Mouse (Mus musculus): ENCODE data around the gene Sox11. TPM values are rescaled to one million over a fixed set of nuclear protein-coding genes. Genes with fewer than 3 reads are reported as not detected.
A peak's percentile ranks its signal among the peaks of the same experiment; 100 is the strongest.

Sox11 gene
- 10 to 100 TPM; 14.4 to 19.6 TPM for total RNA-seq (2021)
- long read RNA-seq, experiment 1, full-length matches to known transcripts = 6 of 6 reads
- long read RNA-seq, experiment 1, partial matches to known transcripts = 0 of 6 reads
- long read RNA-seq, experiment 1, other reads (novel, unspliced or antisense) = 0 of 6 reads
- long read RNA-seq, experiment 2, full-length matches to known transcripts = 6 of 6 reads
- long read RNA-seq, experiment 2, partial matches to known transcripts = 0 of 6 reads
- long read RNA-seq, experiment 2, other reads (novel, unspliced or antisense) = 0 of 6 reads

GRCm38 (mm10) chr12:27341871-27342690 is at the start of gene Sox11:
Sox11 (minus strand) TSS chr12:27342574.
- no peak for TF ChIP-seq CTCF (IDR thresholded peaks at IDR 0.05)
- DNase-seq (ENCODE audit: extremely low spot score in 1 of 2, low spot score in 2 of 2) = peak; percentile 59 to 63
- intact Hi-C loops (cut with DNase I) = loop anchor here (2.0 to 5.0 kb wide), 10 partner anchors 183 to 1075 kb away; no protein-coding TSS in a partner anchor
- Histone ChIP-seq H3K4me3 (peak within 1 kb of the TSS; percentile 51), H3K27ac (peak within 1 kb of the TSS; percentile 90)

- Histone ChIP-seq H3K27ac (no peak overlapping the region), H3K4me3 (no peak overlapping the region)
- TF ChIP-seq CTCF (IDR thresholded peaks at IDR 0.05) = no peak
- DNase-seq (ENCODE audit: extremely low spot score in 1 of 2, low spot score in 2 of 2) = no peak
- intact Hi-C loops (cut with DNase I) = no loop called here
These were observed 49.4 kb upstream of the Sox11 start for GRCm38 (mm10) chr12:27391652-27392305.

- intact Hi-C loops (cut with DNase I) = no loop called here
- DNase-seq (ENCODE audit: extremely low spot score in 1 of 2, low spot score in 2 of 2) = no peak
- H3K27ac ChIP-seq = no peak overlapping the region
- no peak for TF ChIP-seq CTCF (IDR thresholded peaks at IDR 0.05)
- H3K4me3 ChIP-seq = no peak overlapping the region
These were observed 48.1 kb upstream of the Sox11 start for GRCm38 (mm10) chr12:27390439-27390838.

GRCm38 (mm10) chr12:27389429-27389828 is 47.1 kb upstream of the Sox11 start:
- H3K4me3 ChIP-seq = no peak overlapping the region
- no peak overlapping the region for H3K27ac ChIP-seq
- intact Hi-C loops (cut with DNase I) = no loop called here
- no peak for DNase-seq (ENCODE audit: extremely low spot score in 1 of 2, low spot score in 2 of 2)
- TF ChIP-seq CTCF (IDR thresholded peaks at IDR 0.05) = no peak

GRCm38 (mm10) chr12:27372505-27372904 is 30.1 kb upstream of the Sox11 start:
- H3K27ac ChIP-seq = no peak overlapping the region
- no peak for DNase-seq (ENCODE audit: extremely low spot score in 1 of 2, low spot score in 2 of 2)
- H3K4me3 ChIP-seq = no peak overlapping the region
- TF ChIP-seq CTCF (IDR thresholded peaks at IDR 0.05) = no peak
- intact Hi-C loops (cut with DNase I) = no loop called here

- intact Hi-C loops (cut with DNase I) = no loop called here
- H3K27ac ChIP-seq = no peak overlapping the region
- no peak for TF ChIP-seq CTCF (IDR thresholded peaks at IDR 0.05)
- H3K4me3 ChIP-seq = no peak overlapping the region
- DNase-seq (ENCODE audit: extremely low spot score in 1 of 2, low spot score in 2 of 2) = no peak
These were observed 28.4 kb upstream of the Sox11 start for GRCm38 (mm10) chr12:27370756-27371155.

- no peak for TF ChIP-seq CTCF (IDR thresholded peaks at IDR 0.05)
- no peak for DNase-seq (ENCODE audit: extremely low spot score in 1 of 2, low spot score in 2 of 2)
- no peak overlapping the region for H3K27ac ChIP-seq
- H3K4me3 ChIP-seq = no peak overlapping the region
- intact Hi-C loops (cut with DNase I) = no loop called here
These were observed 25.1 kb upstream of the Sox11 start for GRCm38 (mm10) chr12:27367476-27367875.

GRCm38 (mm10) chr12:27363840-27364640 is 21.7 kb upstream of the Sox11 start:
- intact Hi-C loops (cut with DNase I) = no loop called here
- no peak overlapping the region for H3K27ac ChIP-seq
- no peak overlapping the region for H3K4me3 ChIP-seq
- DNase-seq (ENCODE audit: extremely low spot score in 1 of 2, low spot score in 2 of 2) = no peak
- no peak for TF ChIP-seq CTCF (IDR thresholded peaks at IDR 0.05)

- intact Hi-C loops (cut with DNase I) = no loop called here
- Histone ChIP-seq H3K4me3 (no peak overlapping the region), H3K27ac (no peak overlapping the region)
- DNase-seq (ENCODE audit: extremely low spot score in 1 of 2, low spot score in 2 of 2) = no peak
- no peak for TF ChIP-seq CTCF (IDR thresholded peaks at IDR 0.05)
These were observed 14.8 kb upstream of the Sox11 start for GRCm38 (mm10) chr12:27357076-27357637.

GRCm38 (mm10) chr12:27356571-27356970 is 14.2 kb upstream of the Sox11 start:
- intact Hi-C loops (cut with DNase I) = no loop called here
- no peak for TF ChIP-seq CTCF (IDR thresholded peaks at IDR 0.05)
- Histone ChIP-seq H3K4me3 (no peak overlapping the region), H3K27ac (no peak overlapping the region)
- no peak for DNase-seq (ENCODE audit: extremely low spot score in 1 of 2, low spot score in 2 of 2)

Measured in left cerebral cortex, adult 2 months (tissue).